Mouse (Mus musculus) limb, embryonic 11.5 days (tissue): ENCODE measurements around the gene Evi5l. TPM values are rescaled to one million over a fixed set of nuclear protein-coding genes. Genes with fewer than 3 reads are reported as not detected.

Experiments used
- ATAC-seq: fragments of 200-750 bp; cut with Nextera tagmentation; 2 replicates; pipeline ENCODE4 v1.8.0; 2017; ENCODE audit warnings: low read depth; ENCODE audit not compliant: insufficient number of reproducible peaks, low FRiP score, low TSS enrichment
- DNase-seq: peaks from one replicate; pipeline ENCODE4 v3.0.0-alpha.2; 2015; ENCODE audit warnings: low spot score
- H3K27ac ChIP-seq: fragments of 300-500 bp; sonication (generic); replicated peaks from 2 replicates; pipeline ENCODE4 v1.5.1; 2014; ENCODE audit warnings: low read depth, mild to moderate bottlenecking, low read length
- H3K27me3 ChIP-seq: fragments of 300-500 bp; sonication (generic); 2 replicates; pipeline ENCODE4 v1.6.1; 2014; ENCODE audit warnings: mild to moderate bottlenecking, low read length, mixed read lengths; ENCODE audit not compliant: control insufficient read depth, insufficient read depth
- H3K36me3 ChIP-seq: fragments of 300-500 bp; sonication (generic); 2 replicates; pipeline ENCODE4 v1.6.1; 2014; ENCODE audit warnings: mild to moderate bottlenecking, low read length, moderate library complexity, mixed read lengths; ENCODE audit not compliant: control insufficient read depth, insufficient read depth
- H3K4me1 ChIP-seq: fragments of 300-500 bp; sonication (generic); 2 replicates; pipeline ENCODE4 v1.6.1; 2014; ENCODE audit warnings: low read length, mixed read lengths; ENCODE audit not compliant: control insufficient read depth, insufficient read depth
- H3K4me2 ChIP-seq: fragments of 300-500 bp; sonication (generic); 2 replicates; pipeline ENCODE4 v1.6.1; 2014; ENCODE audit warnings: low read depth, mild to moderate bottlenecking, moderate library complexity; ENCODE audit not compliant: severe bottlenecking
- H3K4me3 ChIP-seq: fragments of 300-500 bp; sonication (generic); 2 replicates; pipeline ENCODE4 v1.5.1; 2014; ENCODE audit warnings: low read depth, low read length
- H3K9ac ChIP-seq: fragments of 300-500 bp; sonication (generic); 2 replicates; pipeline ENCODE4 v1.6.1; 2014; ENCODE audit warnings: mild to moderate bottlenecking, low read length
- H3K9me3 ChIP-seq: fragments of 300-500 bp; sonication (generic); 2 replicates; pipeline ENCODE4 v1.6.1; 2016; ENCODE audit warnings: low read length; ENCODE audit not compliant: control insufficient read depth
- WGBS: fragments of 180-500 bp; shearing (Covaris S2); extraction: QIAGEN DNeasy Blood & Tissue Kit; methylation state at CpG from one replicate; pipeline ENCODE4 v1.1.7; 2014; 5-methylcytosine and 5-hydroxymethylcytosine counted together
- polyA plus RNA-seq: library from polyadenylated mRNA; unstranded; fragments of >200 nt; fragmentation: Nextera tagmentation; extraction: Ambion mirVana; gene quantifications from 2 replicates; pipeline ENCODE4 v1.2.1, GENCODE M21; 2014

Gene Evi5l
- polyA plus RNA-seq, result 17.2 and 17.8 TPM in 2 replicates

DNA sequence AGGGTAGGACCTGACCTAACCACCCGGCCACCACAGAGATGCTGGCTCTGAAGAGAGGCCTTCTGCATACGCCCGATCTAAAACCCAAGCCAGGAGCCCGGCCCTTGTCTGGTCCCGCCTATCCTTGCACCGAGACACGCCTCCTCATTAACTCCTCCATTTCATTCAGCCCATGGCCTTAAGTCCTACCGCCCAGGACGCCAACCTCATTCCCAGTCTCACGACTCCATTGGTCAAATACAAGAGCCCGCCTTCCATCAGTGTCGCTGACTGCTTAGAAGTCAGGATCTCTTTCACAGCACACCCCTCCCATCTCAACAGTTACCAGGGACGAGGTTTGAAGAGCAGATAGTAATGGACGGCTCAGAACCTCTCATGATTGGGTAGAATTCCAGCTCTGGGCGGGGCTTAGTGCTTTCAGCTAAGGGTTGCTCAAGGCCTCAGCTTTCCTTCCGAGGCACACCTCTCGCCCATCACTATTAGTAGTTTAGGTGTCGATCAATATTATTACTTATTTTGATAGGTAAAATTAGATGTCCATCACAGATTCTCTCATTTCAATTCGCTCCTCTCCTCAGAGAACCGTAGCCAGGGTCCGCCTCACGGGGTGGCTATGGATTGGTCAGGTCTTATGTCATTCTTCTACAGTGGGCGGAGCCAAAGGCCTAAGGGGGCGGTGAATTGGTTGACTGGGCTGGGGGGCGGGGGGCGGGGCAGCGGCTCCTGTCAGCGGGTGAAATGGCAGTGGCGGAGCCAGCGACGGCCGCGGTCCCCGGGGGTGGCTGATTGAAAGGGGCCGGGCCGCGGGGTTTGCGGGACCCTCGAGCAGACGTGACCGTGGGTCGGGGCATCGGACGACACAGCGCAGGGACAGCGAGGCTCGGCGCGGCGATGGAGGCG, at the start of gene Evi5l:
Evi5l (plus strand) TSS at position 716 of the 900 bp plus-strand sequence.
- Histone ChIP-seq H3K4me2 (peak within 1 kb of the TSS; percentile 75), H3K27ac (no peak within 1 kb of the TSS), H3K36me3 (no peaks in the 10 kb centered on the region), H3K9ac (peak within 1 kb of the TSS; percentile 73), H3K9me3 (no peaks in the 10 kb centered on the region), H3K4me1 (no peaks in the 10 kb centered on the region), H3K4me3 (peak within 1 kb of the TSS; percentile 83), H3K27me3 (no peaks in the 10 kb centered on the region)
- DNase-seq, result peak; percentile 97
- under 1% methylated on average over 45 of the region's 51 CpGs for WGBS
- peak; percentile 99 for ATAC-seq

DNA sequence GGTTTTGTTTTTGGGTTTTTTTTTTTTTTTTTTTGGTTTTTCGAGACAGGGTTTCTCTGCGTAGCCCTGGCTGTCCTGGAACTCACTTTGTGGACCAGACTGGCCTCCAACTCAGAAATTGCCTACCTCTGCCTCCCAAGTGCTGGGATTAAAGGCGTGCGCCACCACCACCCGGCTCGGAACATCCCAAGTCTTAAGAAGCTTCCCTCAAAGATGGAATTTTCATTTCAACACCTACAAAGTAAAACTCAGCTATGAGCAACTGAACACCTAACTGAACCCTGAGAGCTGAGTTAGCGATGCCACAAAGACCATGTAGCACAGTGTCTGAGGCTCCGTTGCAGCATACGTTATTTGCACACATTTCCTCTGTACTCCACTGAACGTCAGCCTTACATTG, 32.6 kb upstream of the Evi5l start, which contains the start of gene Cd209g:
Cd209g (plus strand) TSS at position 301 of the 400 bp plus-strand sequence.
- 94% methylated on average over 10 of the region's 10 CpGs for WGBS
- Histone ChIP-seq H3K4me3 (no peak within 1 kb of the TSS), H3K27me3 (no peaks in the 10 kb centered on the region), H3K27ac (no peak within 1 kb of the TSS), H3K9ac (no peak within 1 kb of the TSS), H3K36me3 (no peaks in the 10 kb centered on the region), H3K9me3 (no peaks in the 10 kb centered on the region), H3K4me2 (no peak within 1 kb of the TSS), H3K4me1 (no peaks in the 10 kb centered on the region)
- DNase-seq, result no peak
- no peak for ATAC-seq

DNA sequence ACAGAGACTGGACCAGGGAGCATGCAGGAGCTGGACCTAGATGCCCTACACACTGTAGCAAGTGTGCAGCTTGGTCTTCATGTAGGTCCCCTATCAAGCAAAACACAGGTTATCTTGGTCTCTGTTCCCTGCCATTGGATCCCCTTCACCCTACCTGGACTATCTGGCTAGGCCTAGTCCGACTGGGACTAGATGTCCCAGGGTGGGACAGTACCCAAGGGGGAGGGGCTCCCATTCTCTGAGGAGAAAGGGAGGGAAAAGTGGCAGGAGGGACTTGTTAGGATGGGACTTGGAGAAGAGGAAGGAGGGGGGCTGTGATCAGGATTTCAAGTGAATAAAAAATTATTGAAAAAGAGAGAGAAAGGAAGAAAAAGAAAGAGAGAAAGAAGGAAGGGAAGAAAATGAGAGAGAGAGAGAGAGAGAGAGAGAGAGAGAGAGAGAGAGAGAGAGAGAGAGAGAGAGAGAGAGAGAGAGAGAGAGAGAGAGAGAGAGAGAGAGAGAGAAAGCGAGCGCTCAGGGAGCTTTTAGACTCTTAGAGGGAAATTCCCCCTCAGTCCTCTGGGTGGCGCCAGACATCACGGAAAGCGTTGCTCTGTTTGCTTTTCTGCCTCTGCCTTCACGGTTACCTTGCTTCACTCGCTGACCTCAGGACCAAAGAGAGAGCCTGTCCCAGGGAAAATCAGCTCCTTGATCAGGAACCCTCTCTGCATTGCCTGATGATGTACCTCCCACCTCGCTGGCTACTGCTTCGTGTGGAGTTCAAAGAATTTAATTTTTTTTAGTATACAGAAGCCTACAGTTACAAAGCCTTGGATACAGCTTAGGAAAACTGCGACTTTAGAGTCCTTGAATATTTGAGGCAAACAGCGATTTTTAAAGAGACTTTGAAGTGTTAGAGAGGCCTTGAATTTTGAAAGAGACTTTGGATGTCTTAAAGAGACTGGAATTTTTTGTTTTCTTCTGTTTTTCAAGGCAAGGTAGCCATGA, 26.4 kb upstream of the Evi5l start:
- DNase-seq (peak; percentile 86), ATAC-seq (peak; percentile 59; the same call in 1 of the 2 replicates)
- Histone ChIP-seq H3K4me2 (no peak overlapping the region), H3K27me3 (no peaks in the 10 kb centered on the region), H3K9ac (no peak overlapping the region), H3K27ac (no peak overlapping the region), H3K4me1 (no peaks in the 10 kb centered on the region), H3K36me3 (no peaks in the 10 kb centered on the region), H3K4me3 (no peak overlapping the region), H3K9me3 (no peaks in the 10 kb centered on the region)
- 12% methylated on average over 12 of the region's 12 CpGs for WGBS

DNA sequence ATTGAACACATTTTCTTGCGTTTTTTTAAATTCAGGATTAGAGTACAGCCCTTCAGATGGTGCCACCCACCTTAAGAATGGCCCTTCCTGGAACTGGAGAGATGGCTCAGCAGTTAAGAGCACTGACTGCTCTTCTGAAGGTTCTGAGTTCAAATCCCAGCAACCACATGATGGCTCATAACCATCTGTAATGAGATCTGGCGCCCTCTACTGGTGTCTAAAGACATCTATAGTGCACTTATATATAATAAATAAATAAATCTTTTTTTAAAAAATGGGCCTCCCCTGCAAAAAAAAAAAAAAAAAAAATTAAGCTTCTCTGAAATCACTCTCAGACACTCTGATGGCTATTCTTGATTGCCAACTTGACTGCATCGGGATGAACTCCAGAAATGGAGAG, 24.6 kb upstream of the Evi5l start:
- Histone ChIP-seq H3K4me2 (no peak overlapping the region), H3K36me3 (no peaks in the 10 kb centered on the region), H3K4me3 (no peak overlapping the region), H3K9ac (no peak overlapping the region), H3K9me3 (no peaks in the 10 kb centered on the region), H3K4me1 (no peaks in the 10 kb centered on the region), H3K27me3 (no peaks in the 10 kb centered on the region), H3K27ac (no peak overlapping the region)
- DNase-seq, result no peak
- 69% methylated on average over 3 of the region's 3 CpGs for WGBS
- ATAC-seq, result no peak

- Histone ChIP-seq H3K27me3 (no peaks in the 10 kb centered on the region), H3K4me1 (no peaks in the 10 kb centered on the region), H3K36me3 (no peaks in the 10 kb centered on the region), H3K9ac (no peak overlapping the region), H3K9me3 (no peaks in the 10 kb centered on the region; the same call in 1 of the 2 replicates), H3K27ac (no peak overlapping the region), H3K4me3 (no peak overlapping the region), H3K4me2 (no peak overlapping the region)
- WGBS, result 33% methylated on average over 1 of the region's 1 CpGs
- DNase-seq (no peak), ATAC-seq (no peak)
These were observed 19.1 kb upstream of the Evi5l start for GRCm38 (mm10) chr8:4147272-4147671.

DNA sequence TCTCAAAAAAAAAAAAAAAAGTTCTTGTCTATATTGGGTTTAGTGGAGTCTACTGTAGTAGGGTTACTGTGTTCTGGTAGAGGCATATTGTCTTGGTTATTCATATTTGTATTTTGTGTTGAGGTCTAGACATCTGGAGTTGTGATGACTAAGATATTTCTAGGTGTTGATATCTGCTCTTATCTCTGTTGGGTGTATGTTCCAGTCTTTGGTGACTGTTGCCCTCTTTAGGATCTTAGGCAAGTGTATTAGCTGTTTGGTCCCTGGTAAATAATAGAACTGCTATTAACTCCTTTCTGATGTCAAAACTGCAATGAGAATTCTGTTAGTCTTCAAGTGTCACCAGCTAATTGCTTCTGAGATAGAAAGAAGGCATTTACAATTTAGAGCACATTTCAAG, 11.5 kb upstream of the Evi5l start:
- DNase-seq (no peak), ATAC-seq (no peak)
- no peaks in the 10 kb centered on the region for H3K27me3 ChIP-seq
- H3K36me3 ChIP-seq, result no peaks in the 10 kb centered on the region
- H3K4me3 ChIP-seq, result no peak overlapping the region
- no peak overlapping the region for H3K4me2 ChIP-seq
- H3K9ac ChIP-seq, result no peak overlapping the region
- H3K27ac ChIP-seq, result no peak overlapping the region
- no peaks in the 10 kb centered on the region; the same call in 1 of the 2 replicates for H3K9me3 ChIP-seq
- no peaks in the 10 kb centered on the region for H3K4me1 ChIP-seq

GRCm38 (mm10) chr8:4162786-4163185, 3.6 kb upstream of the Evi5l start:
- WGBS, result 69% methylated on average over 4 of the region's 4 CpGs
- H3K4me2 ChIP-seq, result no peak overlapping the region
- no peak overlapping the region for H3K9ac ChIP-seq
- H3K9me3 ChIP-seq, result no peaks in the 10 kb centered on the region
- ATAC-seq, result no peak
- no peak for DNase-seq
- H3K27ac ChIP-seq, result no peak overlapping the region
- no peaks in the 10 kb centered on the region for H3K36me3 ChIP-seq
- no peaks in the 10 kb centered on the region for H3K4me1 ChIP-seq
- H3K4me3 ChIP-seq, result no peak overlapping the region
- no peaks in the 10 kb centered on the region for H3K27me3 ChIP-seq

DNA sequence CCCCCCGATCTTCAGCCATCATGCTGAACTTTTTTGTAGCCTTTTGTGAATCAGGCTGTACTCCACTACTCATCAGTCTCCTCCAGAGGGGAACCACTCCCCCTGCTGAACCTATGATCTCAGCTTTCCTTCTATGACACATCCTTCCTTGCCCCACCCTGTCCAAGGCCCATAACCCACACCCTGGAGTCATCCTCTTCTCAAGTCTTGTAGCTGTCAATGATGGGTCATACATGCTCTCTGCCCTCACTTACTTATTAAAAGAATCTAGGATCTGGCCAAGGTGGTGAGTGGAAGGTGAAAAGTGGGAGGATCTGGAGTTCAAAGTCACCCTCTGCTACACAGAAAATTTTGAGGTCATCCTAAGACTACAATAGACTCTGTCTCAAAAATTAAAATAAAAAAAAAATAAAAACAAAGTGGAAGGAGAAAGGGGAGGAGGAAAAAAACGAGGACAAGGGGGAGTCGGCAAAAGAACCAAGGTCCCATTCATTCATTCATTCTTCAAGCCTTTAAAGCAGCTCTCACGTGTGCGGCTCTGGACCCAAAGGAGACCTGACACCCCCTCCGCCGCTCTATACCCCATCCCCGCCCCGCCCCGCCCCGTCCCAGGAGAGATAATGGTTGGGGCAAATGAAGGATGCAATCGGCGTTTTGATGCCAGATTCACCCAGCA, 1.1 kb upstream of the Evi5l start:
- H3K27ac ChIP-seq, result no peak overlapping the region
- DNase-seq, result no peak
- H3K4me3 ChIP-seq, result peak overlapping the region; percentile 41
- H3K9me3 ChIP-seq, result no peaks in the 10 kb centered on the region
- WGBS, result 10% methylated on average over 13 of the region's 13 CpGs
- no peaks in the 10 kb centered on the region for H3K36me3 ChIP-seq
- no peak for ATAC-seq
- peak overlapping the region; percentile 45 for H3K9ac ChIP-seq
- no peaks in the 10 kb centered on the region for H3K4me1 ChIP-seq
- peak overlapping the region; percentile 52 for H3K4me2 ChIP-seq
- H3K27me3 ChIP-seq, result no peaks in the 10 kb centered on the region
